Mouse (Mus musculus): ENCODE measurements around the gene Epb41l2. TPM values are rescaled to one million over a fixed set of nuclear protein-coding genes. Genes with fewer than 3 reads are reported as not detected.

Gene Epb41l2
- polyA plus RNA-seq, 1 experiment from 2014 or later, result 16.2 TPM

DNA sequence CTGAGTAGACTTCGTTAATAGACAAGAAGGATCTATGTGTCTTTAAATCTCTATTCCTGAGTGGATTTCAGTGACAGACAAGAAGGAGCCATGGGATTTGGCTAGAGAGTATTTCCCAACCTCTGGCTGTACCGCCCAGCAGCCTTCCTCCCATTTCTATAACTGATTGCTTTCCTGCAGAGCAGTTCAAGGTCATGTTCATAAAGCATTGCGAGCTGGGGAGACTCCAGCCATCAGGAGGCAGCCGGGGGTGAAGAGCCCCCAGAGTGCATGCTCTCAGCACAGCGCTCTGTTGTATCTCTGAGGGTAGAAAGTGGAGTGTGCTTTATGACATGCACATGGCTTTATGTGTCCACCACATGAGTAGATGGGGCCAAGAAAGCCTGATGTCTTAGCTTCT lies 123.2 kb downstream of the Epb41l2 start:
- H3K4me2 ChIP-seq, result no peak overlapping the region
- no peak overlapping the region for H3K9ac ChIP-seq
- 0 out of 2 replicates have a peak, but pooled peaks cover 4% of the 10 kb centered on the region for H3K4me1 ChIP-seq
- no peaks in the 10 kb centered on the region for H3K27me3 ChIP-seq (replicated peaks)
- H3K9me3 ChIP-seq (replicated peaks), result no peaks in the 10 kb centered on the region
- ATAC-seq, result no peak
- H3K27ac ChIP-seq, result no peak overlapping the region
- H3K36me3 ChIP-seq, result no peaks in the 10 kb centered on the region
- no peak overlapping the region for H3K4me3 ChIP-seq
- 75% methylated on average over 5 of the region's 5 CpGs for WGBS (ENCODE audit: insufficient replicate concordance)

GRCm38 (mm10) chr10:25488456-25488855 lies 128.9 kb downstream of the Epb41l2 start:
- H3K4me2 ChIP-seq, result no peak overlapping the region
- H3K4me1 ChIP-seq, result no peaks in the 10 kb centered on the region
- 19% methylated on average over 1 of the region's 1 CpGs for WGBS (ENCODE audit: insufficient replicate concordance)
- no peak overlapping the region for H3K27ac ChIP-seq
- H3K4me3 ChIP-seq, result no peak overlapping the region
- no peak for ATAC-seq
- no peaks in the 10 kb centered on the region for H3K36me3 ChIP-seq
- no peak overlapping the region for H3K9ac ChIP-seq
- H3K27me3 ChIP-seq (replicated peaks), result no peaks in the 10 kb centered on the region
- no peaks in the 10 kb centered on the region for H3K9me3 ChIP-seq (replicated peaks)

- H3K4me1 ChIP-seq, result no peaks in the 10 kb centered on the region
- H3K4me3 ChIP-seq, result no peak overlapping the region
- WGBS (ENCODE audit: insufficient replicate concordance), result 59% methylated on average over 10 of the region's 10 CpGs
- no peak for ATAC-seq
- no peaks in the 10 kb centered on the region for H3K27me3 ChIP-seq (replicated peaks)
- no peaks in the 10 kb centered on the region for H3K9me3 ChIP-seq (replicated peaks)
- H3K9ac ChIP-seq, result no peak overlapping the region
- peaks cover 10% of the 10 kb centered on the region for H3K36me3 ChIP-seq
- no peak overlapping the region for H3K27ac ChIP-seq
- no peak overlapping the region for H3K4me2 ChIP-seq
Measured at GRCm38 (mm10) chr10:25499323-25500071, 139.9 kb downstream of the Epb41l2 start.

DNA sequence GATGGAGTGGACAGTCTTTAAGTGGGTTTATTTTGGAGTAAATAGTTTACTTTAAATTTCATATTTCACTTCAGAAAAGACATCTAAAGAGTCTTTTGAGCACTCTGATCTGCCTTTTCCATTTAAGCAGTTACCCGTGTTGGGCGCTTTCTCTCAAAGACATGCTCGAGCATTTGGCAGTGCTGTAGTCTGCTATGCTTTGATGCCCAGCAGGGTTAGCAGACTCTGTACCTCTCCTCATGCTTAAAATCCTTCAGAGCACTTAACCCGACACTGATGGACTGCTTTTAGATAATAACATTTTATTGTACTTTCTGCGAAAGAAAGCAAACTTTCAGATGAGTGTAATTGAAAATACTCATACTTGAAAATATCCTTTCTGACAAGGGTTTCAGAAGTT lies 143.7 kb downstream of the Epb41l2 start:
- no peak overlapping the region for H3K4me3 ChIP-seq
- 74% methylated on average over 5 of the region's 5 CpGs for WGBS (ENCODE audit: insufficient replicate concordance)
- H3K4me1 ChIP-seq, result no peaks in the 10 kb centered on the region
- H3K27ac ChIP-seq, result no peak overlapping the region
- H3K27me3 ChIP-seq (replicated peaks), result no peaks in the 10 kb centered on the region
- no peak for ATAC-seq
- no peak overlapping the region for H3K9ac ChIP-seq
- no peaks in the 10 kb centered on the region for H3K9me3 ChIP-seq (replicated peaks)
- H3K4me2 ChIP-seq, result no peak overlapping the region
- H3K36me3 ChIP-seq, result peaks cover 13% of the 10 kb centered on the region

DNA sequence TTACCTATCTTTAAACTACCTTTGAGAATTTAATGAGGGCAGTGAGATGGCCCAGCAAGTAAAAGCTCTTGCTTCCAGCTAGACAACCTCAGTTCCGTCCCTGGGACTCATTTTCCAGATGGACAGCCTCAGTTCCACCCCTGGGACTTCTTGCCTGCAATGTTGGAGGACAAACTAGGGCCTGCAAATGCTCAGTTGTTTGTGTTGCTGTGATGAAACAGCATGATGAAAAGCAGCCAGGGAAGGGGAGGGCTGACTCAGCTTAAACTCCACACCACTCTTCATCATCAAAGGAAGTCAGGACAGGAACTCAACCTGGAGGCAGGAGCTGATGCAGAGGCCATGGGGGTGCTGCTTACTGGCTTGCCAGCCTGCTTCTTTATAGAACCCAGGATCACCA lies 154.2 kb downstream of the Epb41l2 start:
- H3K27ac ChIP-seq, result no peak overlapping the region

GRCm38 (mm10) chr10:25519954-25520353 lies 160.4 kb downstream of the Epb41l2 start:
- H3K4me3 ChIP-seq, result no peak overlapping the region
- ATAC-seq, result peak; percentile 32; the same call in 1 of the 2 replicates
- H3K36me3 ChIP-seq, result peaks cover 16% of the 10 kb centered on the region; the same call in 1 of the 2 replicates
- no peak overlapping the region for H3K9ac ChIP-seq
- 0 out of 2 replicates have a peak, but pooled peaks cover 5% of the 10 kb centered on the region for H3K4me1 ChIP-seq
- 56% methylated on average over 3 of the region's 3 CpGs for WGBS (ENCODE audit: insufficient replicate concordance)
- H3K9me3 ChIP-seq (replicated peaks), result no peaks in the 10 kb centered on the region
- no peak overlapping the region for H3K4me2 ChIP-seq
- no peaks in the 10 kb centered on the region for H3K27me3 ChIP-seq (replicated peaks)
- no peak overlapping the region for H3K27ac ChIP-seq

More for the DNA sequence above, 154.2 kb downstream of the Epb41l2 start:
- H3K9me3 ChIP-seq (replicated peaks), result no peaks in the 10 kb centered on the region
- 46% methylated on average over 1 of the region's 1 CpGs for WGBS (ENCODE audit: insufficient replicate concordance)
- no peak overlapping the region for H3K4me2 ChIP-seq
- H3K27me3 ChIP-seq (replicated peaks), result no peaks in the 10 kb centered on the region
- no peak overlapping the region for H3K9ac ChIP-seq
- no peaks in the 10 kb centered on the region for H3K4me1 ChIP-seq
- no peak overlapping the region for H3K4me3 ChIP-seq
- H3K36me3 ChIP-seq, result peaks cover 22% of the 10 kb centered on the region
- no peak for ATAC-seq

DNA sequence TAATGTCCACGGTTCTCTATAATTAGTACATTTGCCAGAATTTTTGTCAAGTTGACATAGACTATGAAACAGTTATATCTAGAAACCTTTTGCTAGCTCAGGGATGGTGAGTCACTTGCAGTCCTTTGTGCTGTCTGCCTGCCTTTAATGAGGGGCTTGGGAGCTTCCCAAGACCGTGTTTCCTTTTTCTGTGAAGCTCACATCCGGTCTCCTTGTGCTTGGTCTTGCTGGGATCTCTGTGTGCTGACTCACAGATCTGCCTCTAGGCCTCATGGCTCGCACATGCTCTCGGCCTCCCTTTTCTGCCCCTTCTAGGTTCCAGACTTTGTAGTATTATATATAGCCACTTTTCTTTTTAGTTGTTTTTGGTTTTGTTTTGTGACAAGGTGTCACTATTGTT lies 160.8 kb downstream of the Epb41l2 start:
- no peaks in the 10 kb centered on the region for H3K9me3 ChIP-seq (replicated peaks)
- ATAC-seq, result no peak
- H3K9ac ChIP-seq, result no peak overlapping the region
- 61% methylated on average over 5 of the region's 5 CpGs for WGBS (ENCODE audit: insufficient replicate concordance)
- no peak overlapping the region; the same call in 1 of the 2 replicates for H3K27ac ChIP-seq
- no peaks in the 10 kb centered on the region for H3K27me3 ChIP-seq (replicated peaks)
- H3K4me1 ChIP-seq, result 0 out of 2 replicates have a peak, but pooled peaks cover 5% of the 10 kb centered on the region
- no peak overlapping the region for H3K4me3 ChIP-seq
- H3K36me3 ChIP-seq, result peaks cover 14% of the 10 kb centered on the region; the same call in 1 of the 2 replicates
- H3K4me2 ChIP-seq, result no peak overlapping the region

- H3K4me3 ChIP-seq, result no peak overlapping the region
- H3K9me3 ChIP-seq (replicated peaks), result no peaks in the 10 kb centered on the region
- no peak for ATAC-seq
- H3K9ac ChIP-seq, result no peak overlapping the region
- 86% methylated on average over 8 of the region's 8 CpGs for WGBS (ENCODE audit: insufficient replicate concordance)
- H3K4me2 ChIP-seq, result no peak overlapping the region
- H3K36me3 ChIP-seq, result peaks cover 7% of the 10 kb centered on the region; the same call in 1 of the 2 replicates
- no peak overlapping the region for H3K27ac ChIP-seq
- 0 out of 2 replicates have a peak, but pooled peaks cover 5% of the 10 kb centered on the region for H3K4me1 ChIP-seq
- H3K27me3 ChIP-seq (replicated peaks), result no peaks in the 10 kb centered on the region
Measured at GRCm38 (mm10) chr10:25523727-25524126, 164.1 kb downstream of the Epb41l2 start.

- H3K4me2 ChIP-seq, result no peak overlapping the region
- H3K4me3 ChIP-seq, result no peak overlapping the region
- no peak for ATAC-seq
- H3K36me3 ChIP-seq, result peaks cover 7% of the 10 kb centered on the region; the same call in 1 of the 2 replicates
- no peaks in the 10 kb centered on the region for H3K9me3 ChIP-seq (replicated peaks)
- H3K27ac ChIP-seq, result no peak overlapping the region
- 71% methylated on average over 4 of the region's 4 CpGs for WGBS (ENCODE audit: insufficient replicate concordance)
- no peak overlapping the region for H3K9ac ChIP-seq
- H3K4me1 ChIP-seq, result 0 out of 2 replicates have a peak, but pooled peaks cover 2% of the 10 kb centered on the region
- no peaks in the 10 kb centered on the region for H3K27me3 ChIP-seq (replicated peaks)
Measured at GRCm38 (mm10) chr10:25526156-25526555, 166.6 kb downstream of the Epb41l2 start.

- Histone ChIP-seq H3K9me3 (replicated peaks) (no peaks in the 10 kb centered on the region), H3K4me2 (no peak overlapping the region), H3K9ac (no peak overlapping the region), H3K27me3 (replicated peaks) (no peaks in the 10 kb centered on the region), H3K4me3 (no peak overlapping the region), H3K27ac (no peak overlapping the region), H3K4me1 (no peaks in the 10 kb centered on the region), H3K36me3 (peaks cover 7% of the 10 kb centered on the region; the same call in 1 of the 2 replicates)
- 67% methylated on average over 4 of the region's 4 CpGs for WGBS (ENCODE audit: insufficient replicate concordance)
- ATAC-seq, result no peak
Measured at GRCm38 (mm10) chr10:25526622-25527021, 167.0 kb downstream of the Epb41l2 start.

GRCm38 (mm10) chr10:25527126-25527525 lies 167.5 kb downstream of the Epb41l2 start:
- no peaks in the 10 kb centered on the region for H3K4me1 ChIP-seq
- no peak overlapping the region for H3K4me2 ChIP-seq
- H3K27me3 ChIP-seq (replicated peaks), result no peaks in the 10 kb centered on the region
- H3K9ac ChIP-seq, result no peak overlapping the region
- H3K27ac ChIP-seq, result no peak overlapping the region
- 62% methylated on average over 3 of the region's 3 CpGs for WGBS (ENCODE audit: insufficient replicate concordance)
- H3K36me3 ChIP-seq, result peaks cover 7% of the 10 kb centered on the region; the same call in 1 of the 2 replicates
- H3K4me3 ChIP-seq, result no peak overlapping the region
- no peak for ATAC-seq
- no peaks in the 10 kb centered on the region for H3K9me3 ChIP-seq (replicated peaks)

- H3K4me3 ChIP-seq, result no peak overlapping the region
- no peaks in the 10 kb centered on the region for H3K27me3 ChIP-seq (replicated peaks)
- H3K9ac ChIP-seq, result no peak overlapping the region
- no peaks in the 10 kb centered on the region for H3K4me1 ChIP-seq
- ATAC-seq, result no peak
- no peaks in the 10 kb centered on the region for H3K36me3 ChIP-seq
- H3K9me3 ChIP-seq (replicated peaks), result no peaks in the 10 kb centered on the region
- no peak overlapping the region for H3K27ac ChIP-seq
- 75% methylated on average over 13 of the region's 13 CpGs for WGBS (ENCODE audit: insufficient replicate concordance)
- H3K4me2 ChIP-seq, result no peak overlapping the region
Measured at GRCm38 (mm10) chr10:25531335-25531734, 171.7 kb downstream of the Epb41l2 start.
